Mouse (Mus musculus) embryonic facial prominence, embryonic 14.5 days (tissue): ENCODE results near the gene Isg20. TPM values are rescaled to one million over a fixed set of nuclear protein-coding genes. Genes with fewer than 3 reads are reported as not detected.

Source experiments
- ATAC-seq: fragments of 200-750 bp; cut with Nextera tagmentation; 2 replicates; pipeline ENCODE4 v1.8.0; 2017; ENCODE audit warnings: low read depth, moderate number of reproducible peaks, moderate TSS enrichment
- DNase-seq: peaks from one replicate; pipeline ENCODE4 v3.0.0-alpha.2; 2015; ENCODE audit warnings: low spot score
- H3K27ac ChIP-seq: fragments of 300-500 bp; sonication (generic); replicated peaks from 2 replicates; pipeline ENCODE4 v1.5.1; 2014; ENCODE audit warnings: low read depth, mild to moderate bottlenecking, low read length, moderate library complexity
- H3K27me3 ChIP-seq: fragments of 300-500 bp; sonication (generic); replicated peaks from 2 replicates; pipeline ENCODE4 v1.6.1; 2014; ENCODE audit warnings: low read length; ENCODE audit not compliant: control insufficient read depth, insufficient read depth
- H3K36me3 ChIP-seq: fragments of 300-500 bp; sonication (generic); 2 replicates; pipeline ENCODE4 v1.6.1; 2014; ENCODE audit warnings: low read length, mixed read lengths; ENCODE audit not compliant: control insufficient read depth, insufficient read depth
- H3K4me1 ChIP-seq: fragments of 300-500 bp; sonication (generic); 2 replicates; pipeline ENCODE4 v1.6.1; 2014; ENCODE audit warnings: antibody characterized with exemption, low read length; ENCODE audit not compliant: control insufficient read depth, insufficient read depth
- H3K4me2 ChIP-seq: fragments of 300-500 bp; sonication (generic); 2 replicates; pipeline ENCODE4 v1.6.1; 2014; ENCODE audit warnings: low read depth, mild to moderate bottlenecking, low read length, moderate library complexity, mixed read lengths
- H3K4me3 ChIP-seq: fragments of 300-500 bp; sonication (generic); 2 replicates; pipeline ENCODE4 v1.5.1; 2014; ENCODE audit warnings: low read depth, mild to moderate bottlenecking, low read length
- H3K9ac ChIP-seq: fragments of 300-500 bp; sonication (generic); 2 replicates; pipeline ENCODE4 v1.6.1; 2014; ENCODE audit warnings: low read depth, mild to moderate bottlenecking, low read length, moderate library complexity, mixed read lengths
- H3K9me3 ChIP-seq: fragments of 300-500 bp; sonication (generic); 2 replicates; pipeline ENCODE4 v1.6.1; 2016; ENCODE audit warnings: low read length; ENCODE audit not compliant: control insufficient read depth
- WGBS: fragments of 180-500 bp; shearing (Covaris S2); extraction: QIAGEN DNeasy Blood & Tissue Kit; methylation state at CpG from one replicate; pipeline ENCODE4 v1.1.7; 2014; 5-methylcytosine and 5-hydroxymethylcytosine counted together
- polyA plus RNA-seq: library from polyadenylated mRNA; unstranded; fragments of >200 nt; fragmentation: Nextera tagmentation; extraction: Ambion mirVana; gene quantifications from 2 replicates; pipeline ENCODE4 v1.2.1, GENCODE M21; 2014

Isg20 gene
- polyA plus RNA-seq, 1 experiment from 2014 or later, result 5.1 TPM

DNA sequence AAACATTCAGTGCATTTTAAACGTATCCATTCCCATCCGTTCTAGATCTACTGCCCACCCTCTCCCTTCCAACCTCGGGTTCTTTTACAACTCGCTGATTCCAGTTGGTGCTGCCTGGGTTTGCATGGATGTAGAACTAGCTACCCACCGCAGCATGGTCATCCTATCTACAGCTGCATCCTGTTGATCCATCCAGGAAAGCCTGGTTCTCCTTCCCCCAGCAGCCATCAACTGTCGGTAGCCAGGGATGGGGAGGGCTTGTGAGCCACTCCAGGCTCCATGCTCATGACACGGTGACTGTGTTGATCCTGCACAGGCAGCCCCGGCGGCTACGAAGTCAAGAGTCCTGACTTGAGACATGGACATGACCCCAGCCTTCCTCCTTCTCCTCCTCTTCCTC, 19.3 kb upstream of the Isg20 start:
- Histone ChIP-seq H3K9me3 (no peaks in the 10 kb centered on the region), H3K36me3 (no peaks in the 10 kb centered on the region), H3K4me1 (peaks cover 7% of the 10 kb centered on the region; the same call in 1 of the 2 replicates), H3K27ac (no peak overlapping the region), H3K9ac (no peak overlapping the region), H3K4me2 (no peak overlapping the region), H3K4me3 (no peak overlapping the region), H3K27me3 (0 out of 2 replicates have a peak, but pooled peaks cover 6% of the 10 kb centered on the region)
- WGBS, result 83% methylated on average over 10 of the region's 10 CpGs
- DNase-seq (no peak), ATAC-seq (no peak)

DNA sequence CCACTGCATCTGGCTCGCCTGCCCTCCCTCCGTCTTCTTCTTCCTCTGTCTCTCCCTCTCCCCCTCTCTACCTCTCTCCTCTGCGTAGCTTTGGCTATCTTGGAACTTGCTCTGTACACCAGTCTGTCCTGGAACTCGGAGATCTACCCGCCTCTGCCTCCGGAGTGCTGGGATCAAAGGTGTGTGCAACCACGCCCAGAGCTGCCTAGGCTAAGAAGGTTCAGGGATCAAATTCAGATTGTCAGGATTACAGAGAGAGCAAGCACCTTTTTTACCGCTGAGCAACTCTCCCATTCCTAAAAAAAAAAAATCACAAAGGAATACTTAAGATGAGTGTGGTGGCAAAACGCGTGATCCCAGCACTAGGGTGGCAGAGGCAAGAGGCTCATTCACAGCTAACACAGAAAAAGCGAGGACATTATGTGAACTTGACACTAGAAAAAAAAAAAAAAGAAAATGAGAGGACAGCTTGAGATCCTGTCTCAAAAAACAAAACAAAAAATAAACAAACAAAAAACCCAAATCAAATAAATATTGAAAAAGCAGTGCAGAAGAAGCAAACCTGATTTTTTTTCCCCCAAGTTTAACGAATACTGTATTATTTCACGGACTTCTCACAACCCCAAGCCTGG, 18.1 kb upstream of the Isg20 start:
- no peaks in the 10 kb centered on the region for H3K36me3 ChIP-seq
- H3K27ac ChIP-seq, result no peak overlapping the region
- 51% methylated on average over 13 of the region's 13 CpGs for WGBS
- peak overlapping the region; percentile 50; the same call in 1 of the 2 replicates for H3K9ac ChIP-seq
- H3K27me3 ChIP-seq, result no peaks in the 10 kb centered on the region
- no peaks in the 10 kb centered on the region for H3K9me3 ChIP-seq
- DNase-seq (no peak), ATAC-seq (no peak)
- peaks cover 7% of the 10 kb centered on the region; the same call in 1 of the 2 replicates for H3K4me1 ChIP-seq
- H3K4me3 ChIP-seq, result peak overlapping the region; percentile 74
- peak overlapping the region; percentile 75 for H3K4me2 ChIP-seq

DNA sequence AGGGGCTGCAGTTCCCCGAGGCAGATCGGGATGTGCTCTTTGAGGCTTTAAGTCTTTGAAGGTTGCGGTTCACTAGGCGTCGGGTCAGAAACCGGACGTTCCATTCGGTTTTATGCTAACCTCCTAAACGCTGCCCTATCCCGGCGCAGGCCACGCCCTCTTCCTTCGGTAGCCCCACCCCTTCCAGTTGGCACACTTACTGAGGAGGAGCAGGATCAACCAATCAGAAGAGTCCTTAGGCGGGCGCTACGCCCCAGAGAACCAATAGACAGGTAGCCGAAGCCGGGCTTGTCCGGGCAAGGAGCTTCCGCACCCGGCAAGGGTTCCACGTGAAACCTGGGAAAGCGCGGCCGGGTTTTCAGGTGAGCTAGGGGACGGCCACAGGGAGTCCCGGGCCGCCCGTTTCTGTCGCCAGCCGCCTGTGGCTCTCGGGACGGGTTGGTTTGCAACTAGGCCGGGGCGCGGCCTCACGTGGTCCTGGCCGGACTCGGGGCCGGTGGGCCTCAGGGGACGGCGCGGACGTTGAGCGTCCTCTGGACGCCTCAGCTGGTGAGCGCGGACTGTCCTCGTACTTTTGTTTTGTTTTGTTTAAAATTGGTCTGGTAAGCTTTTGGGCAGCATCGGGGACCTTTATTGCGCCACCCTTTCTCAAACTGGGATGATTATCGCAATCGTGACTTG, 17.4 kb upstream of the Isg20 start, which contains the start of gene Aen:
Gene Aen (plus strand): TSS at position 202 of the 681 bp plus-strand sequence.
- Histone ChIP-seq H3K27ac (no peak within 1 kb of the TSS), H3K36me3 (no peaks in the 10 kb centered on the region), H3K4me3 (peak within 1 kb of the TSS; percentile 74), H3K9me3 (no peaks in the 10 kb centered on the region), H3K9ac (peak within 1 kb of the TSS; percentile 70), H3K4me1 (peaks cover 7% of the 10 kb centered on the region; the same call in 1 of the 2 replicates), H3K27me3 (no peaks in the 10 kb centered on the region), H3K4me2 (peak within 1 kb of the TSS; percentile 75)
- under 1% methylated on average over 46 of the region's 53 CpGs for WGBS
- ATAC-seq (peak; percentile 99), DNase-seq (peak; percentile 99)

DNA sequence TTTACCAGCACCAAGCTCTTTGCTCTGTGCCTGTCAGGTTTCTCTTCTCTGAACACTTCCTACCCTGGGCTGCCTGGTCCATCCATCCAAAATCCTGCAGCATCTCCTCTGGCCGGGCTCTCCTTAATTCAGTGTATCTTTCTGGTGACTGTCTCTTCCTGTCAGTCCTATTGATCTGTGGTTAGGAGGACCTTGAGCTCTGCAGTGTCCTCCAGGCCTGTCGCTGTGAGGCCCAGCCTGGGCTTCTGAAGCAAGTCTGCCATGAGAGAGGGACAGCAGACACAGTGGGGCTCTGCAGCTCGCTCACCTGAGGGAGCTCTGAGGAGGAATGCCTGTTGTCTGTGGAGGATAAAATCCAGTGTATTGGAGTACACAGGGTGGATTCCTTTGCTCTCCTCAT, 15.7 kb upstream of the Isg20 start:
- Histone ChIP-seq H3K4me2 (no peak overlapping the region), H3K9me3 (no peaks in the 10 kb centered on the region), H3K27ac (no peak overlapping the region), H3K4me3 (no peak overlapping the region), H3K27me3 (no peaks in the 10 kb centered on the region), H3K9ac (no peak overlapping the region), H3K4me1 (peaks cover 7% of the 10 kb centered on the region; the same call in 1 of the 2 replicates), H3K36me3 (peaks cover 5% of the 10 kb centered on the region; the same call in 1 of the 2 replicates)
- ATAC-seq (no peak), DNase-seq (no peak)
- 93% methylated on average over 3 of the region's 3 CpGs for WGBS

DNA sequence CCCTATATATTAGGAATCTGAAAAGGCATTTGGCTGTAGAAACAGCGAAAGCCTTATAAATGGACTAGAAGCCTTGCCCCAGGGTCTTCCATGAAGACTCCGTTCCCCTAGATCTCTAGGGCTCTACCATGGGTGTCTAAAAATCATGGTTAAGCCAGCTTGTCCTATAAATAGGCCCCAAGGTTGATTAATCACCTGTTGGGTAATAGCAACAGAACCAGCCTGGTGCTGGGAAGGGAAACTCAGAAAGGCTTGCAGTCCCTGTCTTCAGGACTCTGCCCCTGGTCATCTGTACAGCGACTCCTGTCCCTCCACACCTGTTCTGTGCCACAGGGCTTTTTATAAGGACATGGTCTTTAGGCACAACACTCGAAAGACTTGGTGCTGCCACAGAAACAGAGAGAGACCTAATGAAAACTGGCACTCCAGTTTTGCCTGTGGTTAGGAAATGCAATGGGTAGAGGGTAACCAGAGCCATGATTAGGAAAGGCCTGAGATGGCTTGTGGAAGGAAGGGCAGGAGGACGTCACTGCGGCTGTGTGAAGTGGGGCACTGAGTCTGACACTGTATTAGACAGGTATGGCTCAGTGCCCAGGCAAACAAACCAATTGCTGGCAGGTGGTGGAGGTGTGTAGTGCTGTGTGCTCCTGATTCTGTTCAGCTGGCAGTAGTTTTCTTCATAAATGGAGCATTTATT, 9.9 kb upstream of the Isg20 start:
- ATAC-seq (no peak), DNase-seq (no peak)
- Histone ChIP-seq H3K4me1 (no peaks in the 10 kb centered on the region), H3K36me3 (peaks cover 31% of the 10 kb centered on the region), H3K27me3 (no peaks in the 10 kb centered on the region), H3K4me2 (no peak overlapping the region), H3K4me3 (no peak overlapping the region), H3K9me3 (no peaks in the 10 kb centered on the region), H3K9ac (no peak overlapping the region), H3K27ac (no peak overlapping the region)
- 86% methylated on average over 6 of the region's 6 CpGs for WGBS

DNA sequence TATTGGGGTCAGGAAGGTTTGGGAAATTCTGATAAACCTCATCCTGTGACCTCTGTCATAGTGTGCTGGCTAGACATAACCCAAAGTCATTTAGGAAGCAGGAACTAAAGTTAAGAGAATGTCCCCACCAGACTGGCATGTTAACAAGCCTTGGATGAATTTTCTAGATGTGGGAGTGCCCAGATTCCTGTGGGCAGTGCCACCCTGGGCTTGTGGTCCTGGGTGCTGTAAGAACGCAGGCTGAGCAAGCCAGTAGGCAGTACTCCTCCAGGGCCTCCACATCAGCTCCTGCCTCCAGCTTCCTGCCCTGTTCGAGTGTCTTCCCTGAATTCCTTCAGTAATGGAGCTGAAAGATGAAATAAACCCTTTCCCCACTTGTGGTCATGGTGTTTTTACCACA, 9.0 kb upstream of the Isg20 start:
- 89% methylated on average over 2 of the region's 2 CpGs for WGBS
- Histone ChIP-seq H3K4me1 (no peaks in the 10 kb centered on the region), H3K27ac (no peak overlapping the region), H3K9me3 (no peaks in the 10 kb centered on the region), H3K27me3 (no peaks in the 10 kb centered on the region), H3K36me3 (peaks cover 36% of the 10 kb centered on the region), H3K4me3 (no peak overlapping the region), H3K9ac (no peak overlapping the region), H3K4me2 (no peak overlapping the region)
- DNase-seq, result no peak
- ATAC-seq, result no peak

DNA sequence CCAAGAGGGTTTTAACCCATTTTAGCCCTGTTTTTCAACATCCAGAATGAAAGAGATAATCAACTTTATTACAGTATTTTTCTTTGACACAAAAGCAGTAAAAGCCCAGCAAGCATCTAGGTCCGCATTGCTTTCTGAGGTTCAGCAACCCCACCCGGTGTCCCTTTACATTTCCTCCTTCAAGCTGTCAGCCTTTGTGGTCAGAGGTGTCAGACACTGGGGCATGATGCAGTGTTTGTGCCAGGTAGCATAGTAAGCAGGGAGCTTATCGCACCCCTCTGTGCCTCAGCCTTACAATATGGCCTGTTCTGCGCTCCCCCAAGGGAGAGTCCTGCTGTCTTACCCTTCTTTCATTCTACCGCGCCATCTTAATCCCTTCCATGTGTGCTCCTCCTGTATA, 4.2 kb upstream of the Isg20 start:
- no peak overlapping the region for H3K9ac ChIP-seq
- WGBS, result 72% methylated on average over 6 of the region's 6 CpGs
- ATAC-seq (no peak), DNase-seq (no peak)
- H3K27me3 ChIP-seq, result no peaks in the 10 kb centered on the region
- H3K4me1 ChIP-seq, result peaks cover 13% of the 10 kb centered on the region; the same call in 1 of the 2 replicates
- H3K27ac ChIP-seq, result no peak overlapping the region
- H3K9me3 ChIP-seq, result no peaks in the 10 kb centered on the region
- H3K36me3 ChIP-seq, result peaks cover 29% of the 10 kb centered on the region
- no peak overlapping the region for H3K4me3 ChIP-seq
- no peak overlapping the region for H3K4me2 ChIP-seq

DNA sequence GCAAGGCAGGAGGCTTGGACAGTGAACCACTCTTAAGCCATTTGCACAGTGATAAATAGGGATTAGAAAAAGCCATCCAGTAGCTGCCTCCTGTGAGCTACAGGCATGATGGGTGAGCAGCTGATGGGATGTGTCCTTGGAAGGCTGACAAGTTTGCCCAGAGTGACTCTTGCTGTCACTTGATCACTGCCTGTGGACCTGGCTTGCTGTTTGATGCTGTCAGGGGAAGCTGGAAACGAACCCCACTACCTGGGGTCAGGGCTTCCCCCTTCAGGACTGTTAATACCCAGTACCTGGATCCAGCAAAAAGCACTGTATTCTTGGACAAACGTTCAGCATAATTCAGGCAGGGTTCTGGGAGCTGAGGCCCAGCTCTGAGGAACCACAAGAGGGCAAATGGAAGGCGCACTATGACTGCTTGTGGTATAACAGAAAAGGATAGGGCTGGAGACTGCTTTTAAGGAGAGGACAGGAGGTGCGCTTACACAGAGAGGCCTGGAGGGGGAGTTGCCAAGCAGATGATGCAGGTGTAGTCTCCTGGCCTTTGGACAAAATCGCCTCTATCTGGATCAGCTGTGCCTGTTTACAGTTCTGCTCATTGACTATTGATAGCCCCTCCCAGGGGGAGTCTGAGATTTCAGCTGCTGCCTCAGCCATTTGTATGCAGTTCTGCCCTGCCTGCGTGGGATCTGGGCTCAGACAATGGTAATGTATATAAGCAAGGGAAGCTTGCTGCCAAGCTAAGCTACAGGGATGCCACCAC, 2.7 kb upstream of the Isg20 start:
- Histone ChIP-seq H3K27ac (no peak overlapping the region), H3K27me3 (no peaks in the 10 kb centered on the region), H3K4me3 (no peak overlapping the region), H3K9me3 (no peaks in the 10 kb centered on the region), H3K4me1 (peaks cover 13% of the 10 kb centered on the region; the same call in 1 of the 2 replicates), H3K4me2 (no peak overlapping the region), H3K9ac (no peak overlapping the region), H3K36me3 (peaks cover 29% of the 10 kb centered on the region)
- DNase-seq (peak; percentile 42), ATAC-seq (no peak)
- WGBS, result 39% methylated on average over 6 of the region's 6 CpGs
